Mouse (Mus musculus): ENCODE data around the gene Samd14.

Gene Samd14

GRCm38 (mm10) chr11:95034902-95035301 lies 25.2 kb downstream of the Samd14 start:
- no peak for DNase-seq (ENCODE audit: low read depth, low spot score)

DNA sequence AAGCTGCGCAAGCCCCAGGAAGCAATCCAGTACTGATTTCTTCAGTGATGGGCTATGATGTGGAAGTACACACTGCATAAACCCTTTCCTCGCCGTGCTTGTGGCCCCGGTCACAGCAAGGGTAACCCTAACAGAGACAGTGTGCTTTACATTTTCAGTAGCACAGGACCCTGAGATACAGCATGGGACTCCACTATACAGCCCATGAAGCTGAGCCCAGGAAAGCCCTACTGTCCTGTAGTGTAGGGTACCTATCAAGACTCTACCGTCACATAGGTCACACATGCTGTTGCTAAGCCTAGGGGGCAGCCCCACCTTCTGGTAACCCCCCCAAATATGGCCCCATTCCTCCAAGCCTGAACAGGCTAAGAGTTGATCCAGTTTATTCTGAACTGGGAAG lies 26.8 kb downstream of the Samd14 start:
- DNase-seq (ENCODE audit: low read depth, low spot score), result no peak

DNA sequence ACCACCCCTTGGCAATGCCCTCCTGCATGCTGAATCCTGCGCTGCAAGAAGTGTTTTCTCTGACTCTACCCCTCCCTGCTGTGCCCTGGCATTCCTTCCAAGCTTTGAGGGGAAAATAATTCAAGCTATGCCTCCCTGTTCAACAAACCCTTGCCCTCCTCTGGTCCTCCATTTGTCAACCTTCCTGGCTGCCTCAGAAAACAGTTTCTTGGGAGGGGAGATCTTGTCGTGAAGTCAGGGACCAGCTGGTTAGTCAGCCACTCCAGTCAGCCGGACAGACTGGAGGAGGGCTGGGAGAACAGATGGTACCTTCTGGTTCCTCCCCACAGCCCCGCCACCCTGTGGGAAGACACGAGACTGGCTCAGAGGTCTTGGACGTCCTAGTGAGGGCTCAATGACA lies 27.6 kb downstream of the Samd14 start:
- no peak for DNase-seq (ENCODE audit: low read depth, low spot score)

DNA sequence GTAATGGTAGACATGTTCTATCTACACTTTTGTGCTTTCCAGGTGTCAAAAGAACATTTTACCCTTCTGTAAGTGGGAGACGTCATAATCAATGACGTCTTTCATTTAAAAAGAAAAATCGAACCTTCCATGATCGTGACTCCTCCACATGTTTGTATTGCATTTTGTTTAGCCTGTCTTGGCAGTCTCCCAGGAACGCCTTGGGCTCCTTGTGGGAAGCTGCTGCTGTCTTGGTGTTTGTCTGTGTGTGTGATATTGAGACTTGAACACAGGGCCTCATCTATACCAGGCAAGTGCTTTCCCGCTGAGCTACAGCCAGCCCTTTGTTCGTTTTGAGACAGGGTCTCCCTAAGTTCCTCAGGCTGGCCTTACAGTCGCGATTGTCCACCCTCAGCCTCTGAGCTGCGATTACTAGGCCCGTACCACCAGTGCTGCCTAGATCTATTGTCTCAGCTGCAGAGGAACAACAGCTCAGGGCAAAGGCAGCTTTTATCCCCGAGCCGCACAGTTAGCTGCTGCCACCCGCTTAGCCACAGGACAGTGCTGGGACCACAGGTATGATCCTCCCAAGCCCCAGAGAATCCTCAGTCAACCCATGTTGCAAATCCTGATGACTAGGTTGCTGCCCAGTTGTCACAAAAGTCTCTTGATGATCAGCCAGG lies 28.6 kb downstream of the Samd14 start:
- DNase-seq (ENCODE audit: low read depth, low spot score), result no peak

- no peak for DNase-seq (ENCODE audit: low read depth, low spot score)
Observed at GRCm38 (mm10) chr11:95038818-95039655, 29.4 kb downstream of the Samd14 start.

DNA sequence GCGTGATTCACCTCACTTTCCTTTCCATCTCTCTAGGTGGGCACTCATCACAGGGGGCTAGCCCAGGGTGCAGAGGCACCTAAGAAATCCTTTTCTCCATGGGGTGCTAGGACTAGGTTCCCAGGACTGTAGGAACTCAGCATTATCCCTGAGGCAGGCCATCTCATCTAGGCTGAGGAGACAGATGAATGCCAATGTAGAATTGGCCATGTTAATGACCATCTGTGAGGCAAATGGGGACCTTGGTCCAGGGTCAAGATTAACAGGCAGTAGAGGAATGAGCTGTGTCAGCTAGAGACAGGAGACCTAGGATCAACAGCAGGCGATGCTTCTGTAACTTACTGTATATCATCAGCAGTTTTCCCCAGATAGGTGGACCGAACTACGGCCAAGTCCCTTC lies 30.1 kb downstream of the Samd14 start:
- no peak for DNase-seq (ENCODE audit: low read depth, low spot score)

GRCm38 (mm10) chr11:95040491-95041138 lies 30.9 kb downstream of the Samd14 start:
- no peak for DNase-seq (ENCODE audit: low read depth, low spot score)

DNA sequence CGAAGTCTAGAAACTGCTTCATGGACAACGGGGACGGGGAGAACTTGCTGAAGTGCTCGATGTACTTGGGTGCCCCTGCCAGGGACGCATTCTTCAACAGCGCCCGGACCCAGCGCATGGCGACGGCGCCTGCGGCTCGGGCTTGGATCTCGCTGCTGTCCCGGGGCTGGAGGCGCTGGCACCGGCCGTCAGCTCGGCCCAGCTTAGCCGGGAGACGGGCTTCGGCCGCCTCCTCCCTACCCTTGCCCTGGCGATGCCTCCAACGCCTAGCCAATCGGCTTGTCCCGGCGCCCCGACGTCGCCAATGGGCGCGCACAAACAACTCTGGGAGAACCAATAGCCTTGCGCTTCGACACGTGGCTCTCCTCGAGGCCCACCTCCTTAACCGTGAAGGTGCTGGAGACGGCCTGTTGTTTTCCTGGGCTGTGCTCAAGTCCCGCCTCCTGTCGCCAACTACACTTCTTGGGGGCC lies 31.5 kb downstream of the Samd14 start, which contains the start of gene Pdk2:
Gene Pdk2 (minus strand): TSS at position 216 of the 471 bp plus-strand sequence.
- peak; percentile 91 for DNase-seq (ENCODE audit: low read depth, low spot score)

GRCm38 (mm10) chr11:95042096-95042495 lies 32.4 kb downstream of the Samd14 start:
- peak; percentile 59 for DNase-seq (ENCODE audit: low read depth, low spot score)

DNA sequence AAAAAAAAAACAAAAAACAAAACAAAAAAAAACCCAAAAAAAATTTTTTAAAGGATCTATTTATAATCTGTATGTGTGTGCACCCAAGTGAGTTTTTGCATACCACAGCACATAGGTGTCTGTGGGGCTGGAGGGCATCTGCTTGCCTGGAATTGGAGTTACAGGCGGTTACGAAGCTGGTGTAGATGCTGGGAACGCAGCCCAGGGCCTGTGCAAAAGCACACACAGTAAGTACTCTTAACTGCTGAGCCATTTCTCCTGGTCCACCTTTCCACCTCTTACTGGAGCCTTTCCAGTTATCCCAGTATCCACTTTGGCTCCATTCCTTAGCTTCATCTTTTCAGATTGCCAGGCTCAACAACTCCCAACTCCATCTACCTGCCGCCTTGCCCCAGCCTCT lies 33.4 kb downstream of the Samd14 start:
- DNase-seq (ENCODE audit: low read depth, low spot score), result no peak

- no peak for DNase-seq (ENCODE audit: low read depth, low spot score)
Observed at GRCm38 (mm10) chr11:95043608-95044007, 33.9 kb downstream of the Samd14 start.

DNA sequence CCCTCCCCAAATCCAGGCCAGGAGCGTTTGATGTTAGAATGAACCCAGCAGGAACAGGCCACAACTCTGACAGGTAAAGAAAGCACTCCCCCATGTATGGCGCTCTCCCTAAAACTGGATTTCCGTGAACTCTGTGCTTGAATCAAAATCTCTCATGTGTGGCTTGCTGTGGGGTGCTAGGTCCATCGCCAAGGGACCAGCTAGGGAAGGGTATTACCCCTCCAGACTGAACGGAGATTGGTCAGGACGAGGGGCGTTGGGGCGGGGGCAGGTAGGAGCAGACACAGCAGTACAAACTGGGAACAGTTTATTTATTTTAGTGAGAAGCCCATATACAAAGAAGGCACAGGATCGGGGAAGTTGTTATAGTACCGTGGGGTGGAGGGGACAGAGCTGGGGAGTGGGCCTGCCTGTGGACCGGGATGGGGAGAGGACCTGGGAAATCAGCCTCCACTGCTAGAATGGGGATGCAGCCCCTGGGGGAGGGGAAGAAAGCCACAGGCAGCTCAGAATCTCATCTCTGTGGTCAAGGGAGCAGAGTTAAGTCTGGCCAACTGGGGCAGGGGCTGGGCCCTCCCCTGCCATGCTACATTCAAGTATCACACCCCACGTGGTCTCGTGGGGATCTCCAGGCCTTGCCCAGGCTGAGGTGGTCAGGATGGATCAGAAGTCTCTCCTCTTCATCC lies 34.6 kb downstream of the Samd14 start:
- no peak for DNase-seq (ENCODE audit: low read depth, low spot score)

- DNase-seq (ENCODE audit: low read depth, low spot score), result peak; percentile 66
Observed at GRCm38 (mm10) chr11:95046980-95047680, 37.5 kb downstream of the Samd14 start.

DNA sequence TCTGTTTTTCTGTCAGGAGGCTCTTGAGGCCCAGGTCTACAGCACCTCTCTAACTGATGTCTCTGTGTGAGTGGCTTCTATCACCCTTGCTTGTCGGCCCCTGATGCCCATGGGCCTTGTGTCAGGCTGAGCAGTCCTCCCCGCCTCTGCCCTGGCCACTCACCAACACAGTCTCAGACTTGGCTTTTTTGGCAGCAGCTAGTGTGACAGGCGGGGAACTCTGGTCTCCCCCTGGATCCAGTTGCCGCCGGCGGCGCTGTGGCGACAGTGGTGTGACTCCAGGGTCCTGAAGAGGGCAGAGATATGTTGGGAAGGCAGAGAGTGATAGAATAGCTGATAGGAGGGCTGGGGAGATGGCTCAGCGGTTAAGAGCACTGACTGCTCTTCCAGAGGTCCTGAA lies 43.4 kb downstream of the Samd14 start:
- no peak for DNase-seq (ENCODE audit: low read depth, low spot score)

GRCm38 (mm10) chr11:95056768-95057501 lies 47.3 kb downstream of the Samd14 start:
- no peak for DNase-seq (ENCODE audit: low read depth, low spot score)

GRCm38 (mm10) chr11:95069226-95069957 lies 59.7 kb downstream of the Samd14 start:
- no peak for DNase-seq (ENCODE audit: low read depth, low spot score)

DNA sequence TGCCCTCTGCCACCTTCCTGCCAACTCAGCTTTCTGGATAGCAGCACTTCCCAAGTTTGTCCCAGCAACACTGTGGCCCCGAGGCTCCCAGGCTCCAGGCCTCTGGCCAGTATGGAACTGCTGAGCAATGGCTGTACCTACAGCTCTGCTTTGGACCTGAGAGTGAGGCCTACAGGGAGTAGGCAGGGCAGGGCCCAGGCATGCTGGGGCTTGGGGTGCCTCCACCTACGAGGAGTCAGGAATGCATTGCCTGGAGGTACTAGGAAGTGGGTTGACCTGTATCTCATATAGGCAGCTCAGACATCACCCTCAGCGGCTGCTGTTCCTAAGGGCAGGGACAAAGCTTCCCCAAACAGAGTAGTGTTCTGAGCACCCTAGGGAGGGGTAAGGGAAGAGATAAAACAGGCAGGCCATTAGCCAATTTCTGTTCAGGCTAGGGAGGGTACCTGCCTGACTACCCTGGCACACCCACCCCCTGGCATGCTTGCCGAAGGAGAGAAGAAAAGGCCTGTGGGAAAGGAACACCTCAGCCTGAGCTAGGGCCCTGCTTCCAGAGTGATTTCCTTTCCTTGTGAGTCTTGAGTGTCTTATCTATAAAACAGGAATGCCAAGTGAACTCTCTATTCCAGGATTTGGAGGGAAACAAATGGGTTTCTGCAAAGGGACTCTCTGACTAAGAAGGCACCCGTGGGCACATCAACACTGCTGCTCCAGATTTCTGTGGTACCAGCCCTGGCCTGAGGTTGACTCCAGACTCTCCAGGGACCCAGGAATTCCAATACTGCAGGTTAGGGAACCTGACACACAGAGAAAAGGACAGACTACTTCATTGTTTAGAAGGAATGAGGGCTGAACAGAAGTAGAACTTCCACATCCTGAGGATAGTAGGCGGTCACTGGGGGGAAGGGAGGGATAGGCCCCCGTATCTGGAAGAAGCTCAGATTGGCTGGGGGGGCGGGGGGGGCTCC lies 60.7 kb downstream of the Samd14 start:
- DNase-seq (ENCODE audit: low read depth, low spot score), result no peak

DNA sequence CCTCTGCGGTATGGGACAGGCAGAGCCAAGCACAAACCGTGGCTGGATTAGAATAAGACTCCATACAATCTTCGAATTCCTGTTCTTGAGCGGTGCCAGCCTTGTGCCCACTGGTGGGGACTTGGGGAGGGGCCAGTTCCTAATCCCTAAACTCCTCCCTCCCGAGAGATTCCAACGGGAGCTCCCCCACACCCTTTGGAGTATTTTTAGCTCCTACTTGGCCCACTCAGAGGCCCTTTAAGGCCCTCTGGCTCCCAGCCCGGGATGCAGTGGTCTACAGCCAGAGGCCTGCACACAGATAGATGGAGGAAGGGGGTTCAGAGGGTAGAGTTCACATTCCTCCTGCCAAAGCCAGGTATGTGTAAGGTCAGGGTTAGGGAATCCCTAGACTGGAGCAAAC lies 61.6 kb downstream of the Samd14 start:
- DNase-seq (ENCODE audit: low read depth, low spot score), result no peak

GRCm38 (mm10) chr11:95072136-95072535 lies 62.5 kb downstream of the Samd14 start:
- DNase-seq (ENCODE audit: low read depth, low spot score), result no peak
